Mouse (Mus musculus) spleen, adult 18-20 months (tissue): ENCODE measurements around the gene Slc5a4a.

Experiments used
- DNase-seq, 2 experiments: peaks; one replicate each; pipeline ENCODE4 v3.0.0; 2022; ENCODE audit warnings: mixed read lengths in 2 of 2

Slc5a4a gene

GRCm38 (mm10) chr10:76147278-76147677, at the start of gene Slc5a4a:
Gene Slc5a4a (plus strand): TSS chr10:76147451.
- DNase-seq, result no peak

DNA sequence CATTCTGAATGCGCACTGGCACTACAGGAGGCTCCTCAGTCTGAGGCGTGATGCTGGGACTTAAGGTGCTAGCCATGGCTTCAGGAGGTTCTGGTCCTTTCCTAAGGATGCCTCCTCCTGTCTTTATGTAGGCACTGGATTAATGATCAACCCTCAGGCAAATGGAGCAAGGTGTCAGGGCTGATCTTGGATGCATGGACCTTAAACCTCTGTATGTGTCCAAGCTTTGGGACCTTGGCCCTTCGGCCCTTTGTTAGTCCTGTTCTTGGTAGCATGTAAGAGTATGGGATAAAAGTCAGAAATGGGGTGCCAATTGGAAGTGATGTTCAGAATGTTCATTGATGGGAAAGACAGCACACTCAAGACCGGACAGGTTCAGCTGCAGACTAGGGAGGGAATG, 36.4 kb upstream of the Slc5a4a start, which contains the start of gene Slc5a4b:
Slc5a4b (minus strand) TSS at position 101 of the 400 bp plus-strand sequence.
- DNase-seq, result no peak

GRCm38 (mm10) chr10:76117966-76118365, 29.3 kb upstream of the Slc5a4a start:
- DNase-seq, result peak; percentile 23 to 70

DNA sequence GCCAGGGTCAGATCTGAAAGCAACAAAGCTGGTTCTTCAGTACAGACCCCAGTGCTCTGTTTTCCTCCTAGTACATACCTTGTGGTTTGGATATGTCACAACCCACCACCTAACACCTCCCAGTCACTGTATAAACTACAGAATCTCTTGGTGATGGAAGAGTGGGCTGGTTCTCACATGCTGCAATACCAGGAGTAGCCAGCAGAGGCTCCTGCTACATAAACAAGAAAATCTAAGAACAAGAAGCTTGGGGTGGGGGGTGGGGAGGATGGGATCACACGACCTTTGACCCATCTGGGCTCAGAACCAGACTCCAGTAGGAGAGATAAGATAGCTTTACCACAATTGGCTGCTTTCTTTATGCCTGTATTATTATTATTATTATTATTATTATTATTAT, 28.5 kb upstream of the Slc5a4a start:
- peak in 1 of 2 experiments; percentile 40 for DNase-seq

- no peak for DNase-seq
Measured at GRCm38 (mm10) chr10:76120124-76120711, 27.0 kb upstream of the Slc5a4a start.

DNA sequence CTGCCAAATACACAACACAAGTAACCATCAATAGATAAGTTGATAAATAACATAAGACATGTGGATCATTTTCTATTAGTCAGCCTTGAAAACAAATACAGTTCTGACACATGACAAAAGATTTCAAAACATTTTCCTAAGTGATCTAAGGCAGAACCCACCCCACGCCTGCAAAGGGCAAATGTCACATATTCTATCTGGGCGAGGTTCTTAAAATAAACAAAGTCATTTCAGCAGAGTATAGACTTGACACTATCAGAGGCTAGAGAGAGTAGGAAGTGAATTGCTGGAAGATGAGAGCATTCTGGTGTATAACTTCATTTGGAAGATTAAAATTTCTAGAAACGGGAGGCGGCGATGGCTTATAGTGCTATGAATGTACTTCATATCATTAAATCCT, 25.8 kb upstream of the Slc5a4a start:
- DNase-seq, result no peak

DNA sequence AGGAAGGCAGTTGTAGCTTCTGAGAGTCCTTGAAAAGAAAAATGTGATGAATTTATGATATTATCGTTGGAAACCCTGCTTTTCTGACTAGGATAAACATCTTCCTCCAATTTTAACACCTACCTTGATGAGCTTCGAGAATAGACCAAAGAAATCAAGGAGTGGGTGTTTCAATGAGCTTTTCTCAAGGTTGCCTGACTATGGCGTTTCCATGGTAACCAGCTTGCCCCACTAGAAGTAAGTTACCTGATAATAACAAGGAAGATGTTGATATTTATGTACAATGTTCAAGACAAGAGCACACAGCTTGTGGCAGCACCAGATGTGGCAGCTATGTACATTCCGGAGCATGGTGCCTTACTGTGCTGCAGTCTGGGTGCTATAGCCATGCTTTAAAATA, 14.7 kb upstream of the Slc5a4a start:
- DNase-seq, result no peak

GRCm38 (mm10) chr10:76136318-76136717, 10.9 kb upstream of the Slc5a4a start:
- DNase-seq, result no peak

DNA sequence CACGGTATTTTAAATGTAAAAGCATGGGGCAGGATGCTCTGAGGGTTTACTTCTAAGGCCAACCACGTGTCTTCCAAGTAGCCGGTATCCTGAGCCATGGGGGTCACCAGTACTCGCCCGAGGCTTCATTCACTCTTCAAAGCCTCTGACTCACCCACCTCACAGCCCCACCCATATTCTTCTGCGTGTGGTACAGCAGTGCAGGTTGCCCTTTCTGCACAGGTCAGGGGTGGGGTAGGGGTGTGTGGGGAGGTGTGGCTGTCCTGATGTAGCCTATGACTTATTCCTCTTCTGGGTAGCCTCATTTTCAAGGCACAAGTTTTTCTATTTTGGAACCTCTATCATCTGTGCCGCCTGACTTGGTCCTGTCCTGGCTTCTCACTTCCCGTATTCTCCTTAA, 405 bp upstream of the Slc5a4a start:
- DNase-seq, result no peak

GRCm38 (mm10) chr10:76155911-76156310, 8.7 kb downstream of the Slc5a4a start:
- no peak for DNase-seq

DNA sequence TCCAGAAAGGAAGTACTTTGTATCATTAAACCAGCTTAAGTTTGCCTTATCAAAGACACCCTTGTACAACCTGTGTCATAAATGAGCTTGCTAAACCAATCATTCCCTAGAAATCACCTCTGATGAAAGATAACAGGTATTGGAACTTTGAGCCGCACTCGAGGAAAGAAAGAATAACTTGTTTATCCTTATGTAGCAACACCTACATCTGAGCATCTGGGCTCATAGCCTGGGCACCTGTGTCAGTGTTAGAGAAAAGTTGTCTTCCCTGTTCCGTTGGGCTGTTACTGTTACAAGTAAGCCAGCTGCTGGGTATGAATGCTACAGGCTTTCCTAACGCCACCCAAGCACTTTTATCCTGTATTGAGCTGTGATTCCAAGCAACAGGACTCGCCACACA, 10.3 kb downstream of the Slc5a4a start:
- DNase-seq, result no peak

GRCm38 (mm10) chr10:76158009-76158408, 10.8 kb downstream of the Slc5a4a start:
- no peak for DNase-seq

DNA sequence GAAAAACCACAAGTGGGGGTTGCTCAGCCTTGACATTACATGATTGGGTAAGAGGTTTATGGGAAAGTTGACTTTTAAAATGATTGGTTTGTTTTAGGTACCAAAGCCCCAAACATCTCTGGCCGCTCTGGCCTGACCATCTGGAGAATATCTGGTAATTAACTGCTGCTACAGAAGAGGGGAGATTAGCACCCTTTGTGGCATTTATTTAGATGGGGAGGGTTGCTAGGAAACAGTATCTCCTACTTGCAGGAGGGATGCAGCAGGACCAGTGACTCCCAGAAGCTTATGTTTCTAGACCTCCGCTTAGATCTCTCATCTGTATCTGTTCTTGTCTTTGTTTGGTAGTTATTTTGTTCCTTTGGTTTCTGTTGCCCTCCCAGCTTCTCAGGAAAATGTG, 27.6 kb downstream of the Slc5a4a start:
- DNase-seq, result no peak

GRCm38 (mm10) chr10:76185216-76185615, 38.0 kb downstream of the Slc5a4a start:
- no peak for DNase-seq

DNA sequence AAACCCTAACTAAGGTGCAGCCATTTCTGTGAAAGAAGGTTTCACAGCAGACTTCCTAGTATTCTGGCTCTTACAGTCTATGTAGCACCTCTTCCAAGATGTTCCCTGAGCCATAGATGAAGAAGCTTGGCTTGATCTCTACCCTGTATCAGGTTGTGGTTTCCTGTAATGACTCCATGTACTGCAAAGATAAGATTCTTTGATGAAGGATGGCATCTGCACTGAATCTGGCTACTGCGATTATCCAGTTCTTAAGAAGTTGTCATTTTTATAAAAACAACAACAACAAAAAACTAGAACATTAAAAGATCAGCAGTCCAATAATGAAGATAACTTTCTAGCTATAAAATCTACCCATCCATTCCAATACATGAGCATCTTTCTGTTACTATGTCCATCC, 40.8 kb downstream of the Slc5a4a start:
- no peak for DNase-seq

GRCm38 (mm10) chr10:76201416-76201815, 54.2 kb downstream of the Slc5a4a start:
- DNase-seq, result no peak

DNA sequence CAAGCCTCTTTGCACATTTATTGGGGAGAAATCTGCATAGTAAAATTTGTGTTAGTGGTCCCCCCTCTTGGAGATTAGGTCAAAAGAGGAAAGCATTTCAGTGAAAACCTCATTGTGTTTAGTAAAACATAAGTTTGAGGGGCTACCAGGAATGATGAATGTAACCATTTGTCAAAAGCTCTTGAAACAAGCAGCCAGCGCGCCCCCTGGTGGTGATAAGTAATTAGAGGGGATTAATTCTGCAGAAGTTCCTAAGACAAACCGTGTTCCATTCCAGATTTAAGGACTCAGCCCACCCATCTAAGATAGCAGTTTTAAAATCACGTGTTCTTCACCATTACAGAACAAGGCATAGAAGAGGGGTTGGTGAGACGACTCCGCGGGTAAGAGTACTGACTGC, 54.7 kb downstream of the Slc5a4a start:
- DNase-seq, result peak in 1 of 2 experiments; percentile 74

GRCm38 (mm10) chr10:76203798-76204283, 56.6 kb downstream of the Slc5a4a start:
- DNase-seq, result no peak

- no peak for DNase-seq
Measured at GRCm38 (mm10) chr10:76207262-76207796, 60.1 kb downstream of the Slc5a4a start.

- no peak for DNase-seq
Measured at GRCm38 (mm10) chr10:76209241-76209640, 62.0 kb downstream of the Slc5a4a start.

DNA sequence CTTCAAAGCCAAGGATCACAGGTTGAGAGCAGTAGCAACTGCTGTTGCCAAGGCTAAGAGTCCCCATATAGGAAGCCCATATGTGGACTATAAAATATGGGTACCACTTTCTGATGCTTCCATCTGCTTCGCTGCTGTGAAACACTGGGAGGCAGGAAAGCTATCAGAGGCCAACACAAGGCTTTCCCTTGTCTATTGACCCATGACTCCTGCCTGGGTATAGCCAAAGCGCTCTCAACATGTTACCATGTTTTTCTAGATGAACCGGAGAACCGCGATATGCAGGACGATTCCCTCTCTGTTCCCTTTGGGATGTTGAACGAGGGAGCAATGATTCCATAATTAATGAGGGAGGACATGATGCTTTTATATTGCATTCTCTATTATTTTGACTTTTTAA, 63.6 kb downstream of the Slc5a4a start:
- DNase-seq, result no peak

DNA sequence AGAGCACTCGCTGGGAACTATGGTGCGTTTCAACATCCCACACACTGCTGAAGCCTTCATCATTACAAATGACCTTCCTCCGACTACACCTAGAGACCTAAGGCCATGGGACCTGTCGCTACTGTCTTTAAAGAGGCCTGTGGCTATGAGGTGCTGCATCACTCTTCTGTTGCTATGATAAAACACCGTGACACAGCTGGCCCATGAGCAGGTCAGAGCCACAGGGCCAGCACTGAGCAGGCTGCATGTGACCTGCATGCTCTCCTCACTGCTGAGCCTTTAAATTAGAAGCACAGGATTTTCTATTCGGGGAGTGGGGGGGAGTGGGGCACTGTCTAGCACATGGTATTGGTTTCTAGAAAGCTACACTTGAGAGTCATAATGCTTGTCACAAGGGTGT, 64.9 kb downstream of the Slc5a4a start:
- DNase-seq, result no peak

DNA sequence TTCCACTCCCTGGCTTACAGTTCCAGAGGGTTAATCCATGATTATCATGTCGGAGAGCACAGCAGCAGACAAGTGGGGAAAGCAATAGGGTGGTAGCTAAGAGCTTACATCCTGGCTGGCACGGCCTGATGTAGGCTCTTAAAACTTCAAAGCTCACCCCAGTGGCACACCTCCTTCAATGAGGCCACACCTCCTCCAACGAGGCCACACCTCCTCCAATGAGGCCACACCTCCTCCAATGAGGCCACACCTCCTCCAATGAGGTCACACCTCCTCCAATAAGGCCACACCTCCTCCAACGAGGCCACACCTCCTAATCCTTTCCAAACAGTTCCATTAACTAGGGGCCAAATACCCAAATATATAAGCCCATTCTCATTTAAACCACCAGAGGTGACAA, 66.9 kb downstream of the Slc5a4a start:
- no peak for DNase-seq

- DNase-seq, result no peak
Measured at GRCm38 (mm10) chr10:76217056-76217455, 69.8 kb downstream of the Slc5a4a start.

- DNase-seq, result no peak
Measured at GRCm38 (mm10) chr10:76218240-76218639, 71.0 kb downstream of the Slc5a4a start.
